Mouse (Mus musculus) kidney, adult 9 months (tissue): ENCODE data around the gene Pon2.

Experiments used
- DNase-seq: peaks from one replicate; pipeline ENCODE4 v3.0.0; 2022

The Pon2 gene

DNA sequence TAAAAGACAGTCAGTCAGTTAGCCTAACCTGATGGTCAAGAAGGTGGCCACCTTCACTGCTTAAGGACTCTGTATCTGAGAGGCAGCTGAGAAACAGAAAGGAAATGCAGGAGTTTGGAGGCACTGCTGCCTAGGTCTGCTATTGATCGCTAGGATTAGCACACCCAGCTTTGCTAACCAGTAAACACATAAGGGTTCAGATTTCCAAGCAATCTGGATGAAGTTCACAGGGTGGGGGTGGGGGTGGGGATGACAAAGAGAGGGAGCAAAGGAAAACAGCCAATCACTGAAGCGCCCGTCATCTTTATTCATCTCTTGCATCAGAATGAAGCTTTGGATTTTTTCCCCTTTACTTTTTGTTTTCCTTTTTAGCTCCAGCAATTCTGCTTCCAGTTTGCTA lies 76.2 kb downstream of the Pon2 start:
- DNase-seq = no peak

DNA sequence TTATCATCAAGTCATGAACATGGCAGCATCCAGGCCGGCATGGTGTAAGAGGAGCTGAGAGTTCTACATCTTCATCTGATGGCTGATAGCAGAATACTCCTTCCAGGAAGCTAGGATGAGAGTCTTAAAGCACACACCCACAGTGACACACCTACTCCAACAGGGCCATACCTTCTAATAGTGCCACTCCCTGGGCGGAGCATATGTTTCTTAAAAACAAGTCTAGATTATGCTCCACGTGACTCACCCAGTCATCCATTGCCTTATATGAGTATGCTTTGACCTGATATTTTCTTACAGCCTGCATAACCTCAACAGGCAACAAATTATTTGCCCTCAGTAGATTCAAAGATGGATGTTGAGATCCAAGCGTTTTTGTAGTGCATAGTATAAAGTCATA lies 80.1 kb downstream of the Pon2 start:
- DNase-seq = no peak
